Mouse (Mus musculus): Measurements from ENCODE around the gene Eif5. TPM values are rescaled to one million over a fixed set of nuclear protein-coding genes. Genes with fewer than 3 reads are reported as not detected.

The Eif5 gene
- polyA plus RNA-seq, 1 experiment from 2014 or later, result 520 TPM

- WGBS (ENCODE audit: insufficient replicate concordance), result 59% methylated on average over 6 of the region's 6 CpGs
- Histone ChIP-seq H3K9me3 (ENCODE audit: low read length) (no peaks in the 10 kb centered on the region), H3K27me3 (ENCODE audit: insufficient read depth, low read length) (no peaks in the 10 kb centered on the region), H3K27ac (ENCODE audit: low read depth) (no peak overlapping the region), H3K9ac (replicated peaks) (peak overlapping the region; percentile 53; the same call in 1 of the 2 replicates), H3K4me3 (ENCODE audit: low read depth, low read length) (peak overlapping the region; percentile 83), H3K4me2 (ENCODE audit: low read depth, low read length) (peak overlapping the region; percentile 93), H3K36me3 (replicated peaks; ENCODE audit: insufficient read depth, low read length) (no peaks in the 10 kb centered on the region), H3K4me1 (ENCODE audit: insufficient read depth) (peaks cover 20% of the 10 kb centered on the region)
- TF ChIP-seq CTCF (IDR thresholded peaks at IDR 0.05; ENCODE audit: low read depth) (no peak), EP300 (IDR thresholded peaks at IDR 0.05; ENCODE audit: low read depth) (no peak)
- no peak for DNase-seq
- ATAC-seq, result no peak
Measured at GRCm38 (mm10) chr12:111573315-111573714, 35.5 kb downstream of the Eif5 start.

GRCm38 (mm10) chr12:111574074-111574886 is 36.5 kb downstream of the Eif5 start, which contains the start of gene Mark3:
Mark3 (plus strand) TSS chr12:111574523.
- ATAC-seq (peak; percentile 97), DNase-seq (peak; percentile 97)
- Histone ChIP-seq H3K27ac (ENCODE audit: low read depth) (peak within 1 kb of the TSS; percentile 92), H3K27me3 (ENCODE audit: insufficient read depth, low read length) (no peaks in the 10 kb centered on the region), H3K4me2 (ENCODE audit: low read depth, low read length) (peak within 1 kb of the TSS; percentile 93), H3K9me3 (ENCODE audit: low read length) (no peaks in the 10 kb centered on the region), H3K36me3 (replicated peaks; ENCODE audit: insufficient read depth, low read length) (no peaks in the 10 kb centered on the region), H3K4me1 (ENCODE audit: insufficient read depth) (peaks cover 20% of the 10 kb centered on the region), H3K9ac (replicated peaks) (peak within 1 kb of the TSS; percentile 94), H3K4me3 (ENCODE audit: low read depth, low read length) (peak within 1 kb of the TSS; percentile 83)
- TF ChIP-seq CTCF (IDR thresholded peaks at IDR 0.05; ENCODE audit: low read depth), result no peak
- TF ChIP-seq EP300 (IDR thresholded peaks at IDR 0.05; ENCODE audit: low read depth), result no peak
- under 1% methylated on average over 56 of the region's 75 CpGs for WGBS (ENCODE audit: insufficient replicate concordance)

- Histone ChIP-seq H3K9ac (replicated peaks) (peak overlapping the region; percentile 94), H3K27ac (ENCODE audit: low read depth) (peak overlapping the region; percentile 92), H3K4me2 (ENCODE audit: low read depth, low read length) (peak overlapping the region; percentile 93), H3K27me3 (ENCODE audit: insufficient read depth, low read length) (no peaks in the 10 kb centered on the region), H3K9me3 (ENCODE audit: low read length) (no peaks in the 10 kb centered on the region), H3K36me3 (replicated peaks; ENCODE audit: insufficient read depth, low read length) (no peaks in the 10 kb centered on the region), H3K4me3 (ENCODE audit: low read depth, low read length) (peak overlapping the region; percentile 83), H3K4me1 (ENCODE audit: insufficient read depth) (peaks cover 20% of the 10 kb centered on the region)
- under 1% methylated on average over 57 of the region's 58 CpGs for WGBS (ENCODE audit: insufficient replicate concordance)
- peak; percentile 62 for ATAC-seq
- peak; percentile 50 for DNase-seq
- TF ChIP-seq CTCF (IDR thresholded peaks at IDR 0.05; ENCODE audit: low read depth), result no peak
- TF ChIP-seq EP300 (IDR thresholded peaks at IDR 0.05; ENCODE audit: low read depth), result no peak
Measured at GRCm38 (mm10) chr12:111574887-111575838, 37.3 kb downstream of the Eif5 start.

- Histone ChIP-seq H3K27me3 (ENCODE audit: insufficient read depth, low read length) (no peaks in the 10 kb centered on the region), H3K4me1 (ENCODE audit: insufficient read depth) (0 out of 2 replicates have a peak, but pooled peaks cover 6% of the 10 kb centered on the region), H3K9ac (replicated peaks) (no peak overlapping the region), H3K36me3 (replicated peaks; ENCODE audit: insufficient read depth, low read length) (no peaks in the 10 kb centered on the region), H3K4me2 (ENCODE audit: low read depth, low read length) (no peak overlapping the region), H3K9me3 (ENCODE audit: low read length) (no peaks in the 10 kb centered on the region), H3K4me3 (ENCODE audit: low read depth, low read length) (no peak overlapping the region), H3K27ac (ENCODE audit: low read depth) (no peak overlapping the region)
- TF ChIP-seq EP300 (IDR thresholded peaks at IDR 0.05; ENCODE audit: low read depth), result no peak
- no peak for TF ChIP-seq CTCF (IDR thresholded peaks at IDR 0.05; ENCODE audit: low read depth)
- 84% methylated on average over 1 of the region's 1 CpGs for WGBS (ENCODE audit: insufficient replicate concordance)
- DNase-seq (no peak), ATAC-seq (no peak)
Measured at GRCm38 (mm10) chr12:111583058-111583457, 45.2 kb downstream of the Eif5 start.

- no peak overlapping the region for H3K9ac ChIP-seq (replicated peaks)
- H3K36me3 ChIP-seq (replicated peaks; ENCODE audit: insufficient read depth, low read length), result no peaks in the 10 kb centered on the region
- H3K4me2 ChIP-seq (ENCODE audit: low read depth, low read length), result no peak overlapping the region
- ATAC-seq, result no peak
- no peak overlapping the region for H3K27ac ChIP-seq (ENCODE audit: low read depth)
- TF ChIP-seq CTCF (IDR thresholded peaks at IDR 0.05; ENCODE audit: low read depth) (no peak), EP300 (IDR thresholded peaks at IDR 0.05; ENCODE audit: low read depth) (no peak)
- DNase-seq, result no peak
- 70% methylated on average over 1 of the region's 1 CpGs for WGBS (ENCODE audit: insufficient replicate concordance)
- no peak overlapping the region for H3K4me3 ChIP-seq (ENCODE audit: low read depth, low read length)
- H3K9me3 ChIP-seq (ENCODE audit: low read length), result no peaks in the 10 kb centered on the region
- H3K4me1 ChIP-seq (ENCODE audit: insufficient read depth), result 0 out of 2 replicates have a peak, but pooled peaks cover 8% of the 10 kb centered on the region
- H3K27me3 ChIP-seq (ENCODE audit: insufficient read depth, low read length), result no peaks in the 10 kb centered on the region
Measured at GRCm38 (mm10) chr12:111584401-111584800, 46.6 kb downstream of the Eif5 start.

- Histone ChIP-seq H3K9me3 (ENCODE audit: low read length) (no peaks in the 10 kb centered on the region), H3K27me3 (ENCODE audit: insufficient read depth, low read length) (no peaks in the 10 kb centered on the region), H3K27ac (ENCODE audit: low read depth) (no peak overlapping the region), H3K4me3 (ENCODE audit: low read depth, low read length) (no peak overlapping the region), H3K9ac (replicated peaks) (no peak overlapping the region), H3K36me3 (replicated peaks; ENCODE audit: insufficient read depth, low read length) (no peaks in the 10 kb centered on the region), H3K4me1 (ENCODE audit: insufficient read depth) (0 out of 2 replicates have a peak, but pooled peaks cover 12% of the 10 kb centered on the region), H3K4me2 (ENCODE audit: low read depth, low read length) (no peak overlapping the region)
- WGBS (ENCODE audit: insufficient replicate concordance), result 71% methylated on average over 12 of the region's 12 CpGs
- ATAC-seq (no peak), DNase-seq (no peak)
- TF ChIP-seq EP300 (IDR thresholded peaks at IDR 0.05; ENCODE audit: low read depth) (no peak), CTCF (IDR thresholded peaks at IDR 0.05; ENCODE audit: low read depth) (no peak)
Measured at GRCm38 (mm10) chr12:111587252-111587651, 49.4 kb downstream of the Eif5 start.
